Mouse (Mus musculus) left cerebral cortex, postnatal 25 days (tissue): ENCODE measurements at regions not wholly inside any gene's neighbourhood (a gene's known extent, or its start where the extent isn't known, plus 50 kb on each side); places are given as distances from the start of the nearest gene placed in this dataset.

ENCODE experiments used
- DNase-seq, 2 experiments: peaks; one replicate each; pipeline ENCODE4 v3.0.0; 2022; ENCODE audit warnings: low spot score in 2 of 2, mixed read lengths in 1 of 2
- intact Hi-C: fragments of 180-260 bp; cut with DNase I; formaldehyde crosslinking; loops from one replicate; pipeline ENCODE4 v1.15.1; 2025

- intact Hi-C loops = no loop called here
These were observed 100.2 kb downstream of the Inhbb start for GRCm38 (mm10) chr1:119321799-119322198.

DNA sequence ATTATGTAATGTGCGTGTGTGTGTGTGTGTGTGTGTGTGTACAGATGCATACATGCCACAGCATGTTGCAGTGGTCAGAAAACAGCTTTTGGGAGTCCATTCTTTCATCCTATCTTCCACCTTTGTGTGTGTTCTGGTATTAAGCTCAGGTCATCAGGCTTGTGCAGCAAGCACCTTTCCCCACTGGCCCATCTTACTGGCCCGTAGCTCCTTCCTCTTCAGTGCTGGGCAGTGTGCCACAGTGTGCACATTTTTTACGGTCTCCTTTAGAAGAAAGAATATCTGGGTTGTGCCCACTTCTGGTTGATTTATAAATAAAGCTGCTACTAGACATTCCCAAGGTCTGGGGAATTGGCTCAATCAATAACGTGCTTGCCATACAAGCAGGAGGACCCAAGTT, 105.0 kb downstream of the Inhbb start:
- DNase-seq = no peak
- intact Hi-C loops = no loop called here

More at GRCm38 (mm10) chr1:119321799-119322198, 100.2 kb downstream of the Inhbb start:
- DNase-seq = no peak

DNA sequence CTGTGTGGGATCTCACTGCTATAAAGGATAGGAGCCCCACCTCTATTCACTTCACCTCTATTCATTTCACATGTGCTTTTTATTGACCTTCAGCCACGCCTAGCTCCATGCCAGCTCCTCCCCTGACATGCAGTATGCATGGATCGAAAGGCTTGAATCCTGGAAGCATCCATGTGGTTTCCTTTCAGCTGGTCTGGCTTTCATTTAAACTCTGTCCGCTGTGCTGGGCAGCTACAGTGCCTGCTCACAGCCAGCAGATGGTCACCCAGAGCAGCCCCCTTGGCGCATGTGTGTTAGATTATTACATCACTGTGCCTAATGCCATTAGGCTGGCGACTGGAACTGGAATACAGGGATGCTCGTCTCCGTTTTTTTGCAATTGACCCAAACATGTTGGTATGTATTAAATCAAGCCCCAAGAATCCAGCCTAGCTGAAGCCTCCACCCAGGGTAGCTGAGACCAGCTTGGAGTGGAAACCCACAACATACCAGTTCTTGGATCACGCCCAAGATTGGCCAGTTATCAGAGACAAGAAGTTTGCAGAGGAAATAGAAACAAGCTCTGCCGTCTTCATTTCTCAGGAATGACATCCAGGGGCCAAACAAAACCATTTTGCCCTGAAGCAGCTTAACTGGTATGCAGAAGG, 113.2 kb downstream of the Inhbb start:
- DNase-seq = no peak
- intact Hi-C loops = no loop called here

GRCm38 (mm10) chr1:119305315-119305976, 116.6 kb downstream of the Inhbb start:
- intact Hi-C loops = no loop called here

GRCm38 (mm10) chr1:119304470-119304980, 117.5 kb downstream of the Inhbb start:
- intact Hi-C loops = no loop called here
- no peak for DNase-seq

More at GRCm38 (mm10) chr1:119305315-119305976, 116.6 kb downstream of the Inhbb start:
- DNase-seq = no peak

- DNase-seq = no peak
- intact Hi-C loops = no loop called here
These were observed 119.6 kb downstream of the Inhbb start for GRCm38 (mm10) chr1:119302349-119302995.

DNA sequence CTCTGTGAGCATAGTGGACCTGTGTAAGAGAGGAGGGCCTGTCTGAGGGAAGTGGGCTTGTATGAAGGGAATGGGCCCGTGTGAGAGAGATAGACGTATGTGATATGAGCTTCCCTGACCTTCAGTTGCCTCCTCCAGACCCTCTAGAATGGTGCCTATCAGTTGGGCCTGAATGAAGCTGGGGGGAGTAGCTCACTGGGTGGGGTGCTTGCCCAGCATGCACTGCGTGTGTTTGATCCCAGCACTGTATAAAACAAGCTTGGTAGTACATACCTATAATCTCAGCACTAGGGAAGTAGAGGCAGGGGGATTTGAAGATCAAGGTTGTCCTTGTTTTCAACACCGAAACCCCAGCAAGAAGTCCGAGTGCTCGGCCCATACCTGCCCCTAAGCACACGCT, 120.1 kb downstream of the Inhbb start:
- intact Hi-C loops = no loop called here
- no peak for DNase-seq

GRCm38 (mm10) chr1:119301258-119301657, 120.8 kb downstream of the Inhbb start:
- intact Hi-C loops = no loop called here
- no peak for DNase-seq

DNA sequence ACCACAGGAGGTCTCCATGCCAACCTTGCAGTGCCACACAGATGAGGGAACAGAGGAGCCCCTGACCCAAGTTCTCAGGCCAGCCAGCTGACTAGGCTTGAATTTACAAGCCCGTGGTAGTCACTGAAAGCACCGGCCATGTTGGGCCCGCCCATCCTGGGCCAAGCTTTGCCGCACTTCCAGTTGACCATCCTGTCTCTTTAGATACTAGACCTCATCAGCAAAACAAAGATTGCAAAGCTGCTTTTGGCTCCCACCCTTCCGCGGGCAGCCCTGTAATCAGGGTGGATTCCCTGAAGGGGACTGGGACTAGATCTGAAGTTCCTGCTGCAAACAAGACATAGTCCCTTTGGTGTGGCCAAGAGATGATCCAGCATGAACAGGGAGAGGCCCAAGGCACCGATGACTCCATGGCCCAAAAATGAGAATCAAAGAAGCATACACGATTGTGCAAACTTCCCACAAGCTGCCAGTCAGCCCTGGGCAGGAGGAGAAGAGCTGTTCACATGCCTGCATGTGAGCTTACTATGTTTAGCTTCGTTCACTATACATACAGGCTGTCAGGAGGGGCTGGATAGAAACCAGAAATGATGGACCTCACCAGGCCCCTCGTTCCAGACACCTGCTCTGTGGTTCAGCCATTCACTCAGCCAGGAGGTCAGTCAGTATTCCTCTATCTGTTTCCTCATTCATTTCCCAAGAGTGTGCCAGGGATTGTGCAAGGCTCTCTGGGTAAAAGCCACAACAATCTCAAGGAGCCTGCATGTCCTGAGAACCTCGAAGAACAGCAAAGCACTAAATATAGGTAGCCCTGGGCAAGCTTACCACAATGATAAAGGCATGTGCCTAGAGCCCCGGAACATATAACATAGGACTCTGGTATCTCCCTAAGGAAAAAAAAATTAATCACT, 122.0 kb downstream of the Inhbb start:
- intact Hi-C loops = no loop called here
- no peak for DNase-seq

GRCm38 (mm10) chr1:119298696-119299230, 123.3 kb downstream of the Inhbb start:
- no peak for DNase-seq
- intact Hi-C loops = no loop called here

DNA sequence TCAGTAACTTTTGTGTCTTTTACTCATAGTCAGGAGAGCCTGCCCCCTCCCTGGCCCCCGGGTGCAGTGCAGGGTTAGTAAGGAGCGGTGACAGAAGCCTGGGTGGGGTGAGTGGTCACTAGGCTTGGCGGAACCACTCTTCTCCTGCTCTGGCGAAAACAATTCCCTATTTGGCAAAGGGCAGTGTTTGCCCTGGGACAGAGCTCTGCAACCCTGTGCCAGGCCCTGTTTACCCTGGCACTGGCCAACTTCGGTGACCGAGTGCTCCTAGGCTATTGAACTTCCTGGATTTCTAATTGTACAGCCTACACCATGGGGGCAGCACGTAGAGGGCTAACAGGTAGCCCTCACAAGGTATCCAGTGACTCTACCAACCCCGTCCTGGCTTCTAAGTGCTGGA, 126.9 kb downstream of the Inhbb start:
- intact Hi-C loops = no loop called here
- DNase-seq = no peak

DNA sequence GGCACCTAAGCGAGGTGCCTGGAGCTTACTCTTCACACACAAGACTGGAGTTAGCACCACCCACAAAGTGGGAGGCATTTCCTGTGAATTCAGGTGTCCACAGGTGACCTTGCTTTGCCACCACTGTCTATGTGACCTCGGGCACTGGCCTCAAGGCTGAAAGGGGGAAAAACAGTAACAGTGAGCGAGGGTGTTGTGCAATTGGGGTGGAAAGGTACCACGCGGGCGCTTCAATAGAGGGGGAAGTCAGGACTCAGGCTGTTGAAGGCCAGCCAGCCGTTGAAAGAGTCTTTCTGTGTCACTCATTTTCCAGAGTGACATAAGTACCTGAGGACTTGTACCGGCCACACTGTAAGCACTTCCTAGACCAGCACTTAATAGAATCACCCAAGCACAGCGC, 128.2 kb downstream of the Inhbb start:
- intact Hi-C loops = no loop called here
- no peak for DNase-seq

- DNase-seq = no peak
- intact Hi-C loops = no loop called here
These were observed 129.8 kb downstream of the Inhbb start for GRCm38 (mm10) chr1:119292216-119292615.

DNA sequence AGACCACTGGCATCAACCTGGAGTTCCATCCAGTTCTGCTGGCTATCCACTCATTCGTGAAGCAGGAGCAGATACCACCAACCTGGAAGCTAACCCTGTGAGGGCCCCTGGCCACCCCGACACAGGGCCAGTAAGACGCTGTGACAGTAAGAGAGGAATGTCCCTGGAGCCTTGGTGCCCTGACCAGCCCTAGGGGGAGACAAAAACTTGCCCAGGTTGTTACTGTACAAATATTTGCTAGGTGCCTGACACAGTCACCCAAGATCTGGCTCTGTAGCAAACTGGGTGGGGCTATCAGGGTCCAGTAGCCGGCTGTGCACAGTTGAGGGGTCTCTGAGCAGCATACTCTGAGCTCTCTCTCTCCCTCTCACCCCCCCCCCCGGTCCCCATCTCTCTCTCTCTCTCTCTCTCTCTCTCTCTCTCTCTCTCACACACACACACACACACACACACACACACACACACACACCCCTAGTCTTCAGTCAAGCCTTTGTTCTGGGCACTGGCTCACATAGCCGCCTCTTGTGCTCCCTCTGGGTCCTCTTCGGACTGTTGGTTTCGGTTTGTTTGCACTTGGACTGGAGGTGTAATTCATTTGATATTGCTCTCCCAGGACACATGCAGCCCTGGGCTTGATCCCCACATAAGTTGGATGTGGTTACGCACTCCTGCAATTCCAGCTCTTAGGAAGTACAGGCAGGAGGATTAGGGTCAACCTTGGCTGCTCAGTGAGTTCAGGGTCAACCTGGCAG, 131.7 kb downstream of the Inhbb start:
- intact Hi-C loops = no loop called here
- no peak for DNase-seq

DNA sequence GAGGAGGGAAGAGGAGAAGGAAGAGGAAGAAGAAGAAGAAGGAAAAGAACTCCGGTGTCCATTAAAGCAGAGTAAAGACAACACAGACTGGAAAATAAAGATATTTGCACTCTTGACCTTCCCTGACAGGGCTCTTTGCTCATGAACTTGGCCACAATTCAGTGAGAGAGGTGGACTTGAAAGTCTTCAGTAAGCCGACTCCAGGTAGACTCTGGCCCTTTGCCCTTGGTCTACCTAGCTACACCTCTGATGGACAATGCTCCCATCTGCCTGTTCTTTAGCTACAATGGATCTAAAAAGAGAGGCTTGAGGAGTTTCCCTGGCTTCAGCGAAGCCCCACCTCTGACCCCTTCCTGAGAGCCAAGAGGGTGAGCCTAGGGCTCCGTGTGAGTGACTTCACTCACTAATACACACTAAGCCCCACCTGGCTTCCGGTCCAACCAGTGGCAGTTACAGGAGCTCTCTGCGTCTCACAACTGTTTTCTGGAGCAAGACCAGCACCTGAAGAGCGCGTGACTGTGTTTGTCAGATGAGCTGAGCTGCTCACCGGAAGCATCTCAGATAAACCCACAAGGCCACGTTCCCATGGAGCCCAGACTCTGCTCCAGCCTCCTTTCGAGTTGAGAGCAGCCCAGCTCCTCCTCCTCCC, 132.4 kb downstream of the Inhbb start:
- no peak for DNase-seq
- intact Hi-C loops = no loop called here

DNA sequence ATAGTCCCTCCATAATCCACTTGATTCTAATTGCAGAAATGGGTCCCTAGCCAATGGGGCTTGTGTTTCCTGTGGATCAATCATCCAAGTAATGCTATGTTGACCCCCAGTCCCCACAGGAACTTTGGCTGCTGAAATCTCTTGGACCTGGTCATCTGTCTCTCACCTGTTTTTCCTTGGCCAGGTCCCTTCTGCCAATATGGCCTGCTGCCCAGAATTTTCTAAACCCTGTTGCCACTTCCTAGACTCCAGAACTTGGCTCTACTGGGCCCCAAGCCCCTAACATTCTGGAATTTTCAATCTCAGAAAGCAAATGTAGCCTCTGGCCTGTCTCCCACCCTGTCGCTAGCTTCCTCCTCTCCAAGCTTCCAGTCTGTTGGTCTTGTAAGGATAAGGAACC, 139.6 kb downstream of the Inhbb start:
- intact Hi-C loops = no loop called here
- DNase-seq = no peak

DNA sequence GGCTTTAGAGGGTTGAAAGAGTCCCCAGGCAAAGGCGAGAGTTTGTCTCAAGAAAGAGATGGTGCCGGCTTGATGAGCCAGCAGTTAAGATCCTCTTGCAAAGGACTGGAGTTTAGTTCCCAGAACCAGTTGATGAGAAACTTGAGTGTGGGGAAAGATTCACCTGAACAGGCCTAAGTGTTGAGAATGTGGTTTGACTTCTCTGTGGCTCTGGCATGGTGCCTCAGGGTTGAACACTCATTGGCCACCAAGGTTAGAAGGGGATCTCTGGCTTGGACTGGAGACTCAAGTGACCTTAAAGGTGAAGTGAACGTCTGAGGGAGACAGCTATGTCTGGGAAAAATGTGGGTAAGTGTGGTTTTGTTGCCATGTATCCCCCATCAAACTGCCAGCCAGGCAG, 142.8 kb downstream of the Inhbb start:
- no peak for DNase-seq
- intact Hi-C loops = no loop called here

DNA sequence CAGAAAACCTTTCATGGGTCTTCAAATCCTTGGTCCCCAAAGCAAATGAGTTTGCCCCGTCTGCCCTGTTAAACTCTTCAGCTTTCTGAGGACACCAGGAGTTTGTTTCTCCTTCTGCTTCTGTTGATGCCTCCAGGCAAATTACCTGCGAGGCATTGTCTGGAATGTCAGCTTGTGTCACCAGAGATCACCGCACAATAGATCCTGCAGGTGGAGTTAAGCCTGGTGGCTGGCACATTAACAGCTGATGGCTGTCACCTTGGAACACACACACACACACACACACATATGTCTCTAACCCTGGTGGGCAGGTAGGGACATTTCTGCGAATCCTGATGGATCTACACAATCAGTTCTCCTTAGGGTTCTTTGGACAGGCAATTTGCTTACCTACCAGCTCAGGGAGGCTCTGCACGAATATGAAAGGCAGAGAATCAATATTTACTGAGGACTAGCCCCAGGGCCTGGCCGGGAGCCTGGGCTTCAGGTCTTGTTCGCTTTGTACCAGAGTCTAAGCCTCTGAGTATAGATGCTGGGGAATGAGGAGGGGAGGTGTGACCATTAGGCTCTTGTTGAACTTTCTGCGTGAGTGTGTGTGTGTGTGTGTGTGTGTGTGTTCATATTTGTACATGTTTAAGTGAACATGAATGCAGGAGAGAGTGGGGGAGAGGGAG, 143.4 kb downstream of the Inhbb start:
- no peak for DNase-seq
- intact Hi-C loops = no loop called here
